Mouse (Mus musculus) E14TG2a.4 (cell line): ENCODE results near the gene Mindy1.
"Not testable (repeated sequence)": the region's sequence is repeated elsewhere in the genome, so short reads cannot be mapped to it uniquely, and the experiment has no call there.

Experiments
- CTCF ChIP-seq: conservative IDR thresholded peaks from 2 replicates; pipeline ENCODE4 v1.5.1; 2014; ENCODE audit warnings: low read length
- POU5F1 ChIP-seq: IDR thresholded peaks from 2 replicates; pipeline ENCODE4 v1.6.1; 2014; ENCODE audit warnings: low read length, borderline replicate concordance

DNA sequence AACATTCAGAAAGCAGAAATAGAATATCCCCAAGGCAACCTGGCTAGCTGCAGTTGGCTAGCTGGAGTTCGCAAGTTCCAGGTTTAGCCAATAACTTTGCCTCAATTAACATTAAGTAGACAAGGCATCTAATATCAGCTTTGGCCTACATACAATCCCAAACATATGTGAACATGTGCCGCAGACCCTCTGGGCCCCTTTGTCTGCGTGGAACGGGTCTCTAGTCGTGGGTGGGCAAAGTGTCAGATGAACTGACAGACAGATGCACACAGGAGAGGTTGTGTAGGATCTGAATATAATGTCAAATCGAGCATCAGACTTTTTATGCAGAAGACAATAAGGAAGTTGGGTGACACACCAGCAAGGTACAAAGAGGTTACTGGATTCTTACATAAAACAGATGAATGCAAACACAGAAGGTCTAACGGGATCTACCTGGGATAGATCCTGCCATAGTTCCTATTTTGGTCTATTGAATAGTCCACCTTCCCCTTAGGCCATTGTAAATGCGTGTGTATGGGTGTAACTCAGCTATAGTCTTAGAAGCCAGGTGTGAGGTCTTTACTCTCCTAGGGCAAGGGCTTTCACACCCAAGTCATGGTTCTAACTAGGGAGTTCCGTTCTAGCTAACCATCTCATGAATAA, 62.3 kb downstream of the Mindy1 start:
- TF ChIP-seq CTCF, POU5F1: not testable (repeated sequence)
